In the genomic region with DNA sequence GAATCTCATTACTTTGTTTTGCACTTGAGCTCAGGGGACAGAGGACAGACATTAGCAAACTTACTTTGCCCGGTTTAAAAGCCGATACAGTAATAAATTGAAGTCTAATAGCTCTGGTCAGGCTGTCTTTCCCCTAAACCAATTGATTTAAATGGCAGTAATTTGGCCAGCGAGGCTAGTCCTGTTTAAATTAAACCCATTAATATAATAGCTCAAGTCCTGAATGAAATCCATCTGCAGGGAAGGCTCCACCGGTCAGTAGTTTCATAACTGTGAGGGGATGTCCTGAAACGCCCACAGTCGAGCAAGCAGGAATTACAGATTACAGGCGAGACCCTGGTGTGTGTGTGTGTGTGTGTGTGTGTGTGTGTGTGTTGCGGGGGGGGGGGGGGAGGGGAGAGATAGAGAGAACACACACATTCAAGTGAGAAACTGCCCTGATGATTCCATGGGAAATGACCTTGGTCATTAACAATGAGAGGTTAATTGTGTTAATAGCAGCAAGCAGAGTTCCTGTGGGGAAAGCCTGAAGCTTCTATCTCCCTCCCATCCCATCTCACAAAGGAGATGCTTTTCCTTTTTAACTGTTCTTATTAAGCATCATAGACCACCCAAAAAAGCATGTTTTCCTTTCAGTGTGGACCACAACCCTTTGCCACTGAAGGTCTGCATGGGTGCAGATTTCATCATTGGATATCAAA, we compare ENCODE assay signal across 12 mouse cellular contexts.
DNase-seq lines count a peak whose midpoint lies in the region; ATAC-seq and TF ChIP-seq lines count a peak whose summit lies in the region.
"Had no signal": no experiment of that assay in that cellular context is flagged by ENCODE, and none has a peak within 500 bp of the region (broad histone marks: within the 10 kb centered on the region; RNA-seq: fewer than 3 reads in every experiment).

No protein-coding gene starts in this region.

- no peak overlapping the region for H3K4me3 ChIP-seq in lung, embryonic 14.5 days (ENCODE audit: low read depth, low read length)
- H3K4me3 ChIP-seq in forebrain, embryonic 15.5 days = no peak overlapping the region
- no peak overlapping the region for H3K4me3 ChIP-seq in limb, embryonic 14.5 days (replicated peaks; ENCODE audit: low read length)

- ATAC-seq in lung, embryonic 14.5 days (ENCODE audit: insufficient read depth) = no peak
- ATAC-seq in forebrain, embryonic 15.5 days (replicated peaks) = no peak
- ATAC-seq in limb, embryonic 14.5 days (ENCODE audit: low FRiP score, low read depth) = no peak
- ATAC-seq: activated CD4-positive, CD25-positive, alpha-beta regulatory T cell, adult 4 months had no signal

- TF ChIP-seq CTCF in lung, embryonic 14.5 days (IDR thresholded peaks at IDR 0.05; ENCODE audit: low read depth) = no peak

- H3K4me1 ChIP-seq in lung, embryonic 14.5 days (ENCODE audit: insufficient read depth) = 0 out of 2 replicates have a peak, but pooled peaks cover 7% of the 10 kb centered on the region
- H3K4me1 ChIP-seq in forebrain, embryonic 15.5 days = peaks cover 39% of the 10 kb centered on the region
- peaks cover 11% of the 10 kb centered on the region for H3K4me1 ChIP-seq in limb, embryonic 14.5 days (ENCODE audit: control insufficient read depth, insufficient read depth, low read length)

- H3K36me3 ChIP-seq in lung, embryonic 14.5 days (ENCODE audit: insufficient read depth) = no peaks in the 10 kb centered on the region
- no peaks in the 10 kb centered on the region for H3K36me3 ChIP-seq in forebrain, embryonic 15.5 days
- no peaks in the 10 kb centered on the region for H3K36me3 ChIP-seq in limb, embryonic 14.5 days (ENCODE audit: control insufficient read depth, insufficient read depth, low read length)

- H3K27ac ChIP-seq in lung, embryonic 14.5 days (ENCODE audit: low read depth) = no peak overlapping the region
- peak overlapping the region; percentile 72; the same call in 1 of the 2 replicates for H3K27ac ChIP-seq in forebrain, embryonic 15.5 days (replicated peaks)
- no peak overlapping the region for H3K27ac ChIP-seq in limb, embryonic 14.5 days (replicated peaks; ENCODE audit: low read depth, low read length)

- peak; percentile 14 for DNase-seq in lung, embryonic 14.5 days
- no peak for DNase-seq in lung, postnatal 10 days
- DNase-seq in limb, embryonic 14.5 days (ENCODE audit: low spot score) = no peak
- DNase-seq in retina, postnatal 1 day = peak; percentile 89
- no peak for DNase-seq in left cerebral cortex, adult 9 months (ENCODE audit: low spot score in 2 of 2)
- DNase-seq in layer of hippocampus, adult 11-12 months (ENCODE audit: low spot score) = no peak
- DNase-seq in spleen, postnatal 4 days (ENCODE audit: low spot score in 2 of 2) = no peak
- DNase-seq: cerebellum, adult 2 months; heart, postnatal 4 days; liver had no signal

- no peaks in the 10 kb centered on the region for H3K9me3 ChIP-seq in lung, embryonic 14.5 days (ENCODE audit: low read depth, low read length)
- H3K9me3 ChIP-seq in forebrain, embryonic 15.5 days = no peaks in the 10 kb centered on the region
- no peaks in the 10 kb centered on the region for H3K9me3 ChIP-seq in limb, embryonic 14.5 days (ENCODE audit: control insufficient read depth, low read length)

- H3K27me3 ChIP-seq in lung, embryonic 14.5 days (ENCODE audit: insufficient read depth, low read length) = no peaks in the 10 kb centered on the region
- H3K27me3 ChIP-seq in forebrain, embryonic 15.5 days = peaks cover 13% of the 10 kb centered on the region
- H3K27me3 ChIP-seq in limb, embryonic 14.5 days (ENCODE audit: control insufficient read depth, insufficient read depth, low read length) = 0 out of 2 replicates have a peak, but pooled peaks cover 4% of the 10 kb centered on the region

- 24% methylated on average over 7 of the region's 8 CpGs for WGBS in lung, embryonic 14.5 days
- 5% methylated on average over 7 of the region's 8 CpGs for WGBS in forebrain, embryonic 15.5 days
- 7% methylated on average over 7 of the region's 8 CpGs for WGBS in limb, embryonic 14.5 days

- H3K4me2 ChIP-seq in lung, embryonic 14.5 days = peak overlapping the region; percentile 52; the same call in 1 of the 2 replicates
- peak overlapping the region; percentile 51 for H3K4me2 ChIP-seq in forebrain, embryonic 15.5 days (replicated peaks)
- H3K4me2 ChIP-seq in limb, embryonic 14.5 days (replicated peaks; ENCODE audit: low read depth, low read length, severe bottlenecking) = peak overlapping the region; percentile 52

- no peak overlapping the region for H3K9ac ChIP-seq in lung, embryonic 14.5 days
- no peak overlapping the region for H3K9ac ChIP-seq in forebrain, embryonic 15.5 days (replicated peaks)
- H3K9ac ChIP-seq in limb, embryonic 14.5 days (ENCODE audit: low read depth, low read length, severe bottlenecking) = no peak overlapping the region

- TF ChIP-seq POLR2A in limb, embryonic 14.5 days (IDR thresholded peaks at IDR 0.05; ENCODE audit: borderline replicate concordance, extremely low read depth, insufficient read depth, insufficient read length) = no peak

Comparison
In these comparisons a context has a peak if more than half of its experiments do, and no peak if none do; other contexts are left out.
1. DNase-seq: peak in lung, embryonic 14.5 days (single experiment) and retina, postnatal 1 day (single experiment); none in lung, postnatal 10 days (single experiment), limb, embryonic 14.5 days (single experiment), left cerebral cortex, adult 9 months (0 of 2), layer of hippocampus, adult 11-12 months (single experiment) and spleen, postnatal 4 days (0 of 2).
2. Peak in every context shown above with its lines, with median percentiles within 50 percentile points of each other: H3K4me2 ChIP-seq.